Mouse (Mus musculus) liver, embryonic 12.5 days (tissue): Measurements from ENCODE around the gene Nsa2. TPM values are rescaled to one million over a fixed set of nuclear protein-coding genes. Genes with fewer than 3 reads are reported as not detected.
A peak's percentile ranks its signal among the peaks of the same experiment; 100 is the strongest.

Experiments
- ATAC-seq: fragments of 200-750 bp; cut with Nextera tagmentation; 2 replicates; pipeline ENCODE4 v1.8.0; 2017; ENCODE audit warnings: moderate number of reproducible peaks, mild to moderate bottlenecking, moderate library complexity
- H3K27ac ChIP-seq: fragments of 300-500 bp; sonication (generic); 2 replicates; pipeline ENCODE4 v1.5.1; 2016; ENCODE audit warnings: mild to moderate bottlenecking
- H3K27me3 ChIP-seq: fragments of 300-500 bp; sonication (generic); replicated peaks from 2 replicates; pipeline ENCODE4 v1.6.1; 2016; ENCODE audit warnings: mild to moderate bottlenecking, moderate library complexity
- H3K36me3 ChIP-seq: fragments of 300-500 bp; sonication (generic); 2 replicates; pipeline ENCODE4 v1.6.1; 2016; ENCODE audit warnings: mild to moderate bottlenecking, moderate library complexity
- H3K4me1 ChIP-seq: fragments of 300-500 bp; sonication (generic); 2 replicates; pipeline ENCODE4 v1.6.1; 2016
- H3K4me2 ChIP-seq: fragments of 300-500 bp; sonication (generic); 2 replicates; pipeline ENCODE4 v1.6.1; 2016; ENCODE audit warnings: mild to moderate bottlenecking, moderate library complexity
- H3K4me3 ChIP-seq: fragments of 300-500 bp; sonication (generic); 2 replicates; pipeline ENCODE4 v1.5.1; 2016; ENCODE audit warnings: mild to moderate bottlenecking, moderate library complexity
- H3K9ac ChIP-seq: fragments of 300-500 bp; sonication (generic); 2 replicates; pipeline ENCODE4 v1.6.1; 2016; ENCODE audit warnings: mild to moderate bottlenecking, moderate library complexity
- H3K9me3 ChIP-seq: fragments of 300-500 bp; sonication (generic); replicated peaks from 2 replicates; pipeline ENCODE4 v1.6.1; 2016; ENCODE audit warnings: mild to moderate bottlenecking, moderate library complexity
- WGBS: fragments of 180-500 bp; shearing (Covaris S2); methylation state at CpG from one replicate; pipeline ENCODE4 v1.1.7; 2016; ENCODE audit not compliant: insufficient replicate concordance; 5-methylcytosine and 5-hydroxymethylcytosine counted together
- polyA plus RNA-seq: library from polyadenylated mRNA; unstranded; fragments of >200 nt; fragmentation: Nextera tagmentation; extraction: Ambion mirVana; gene quantifications from 2 replicates; pipeline ENCODE4 v1.2.1, GENCODE M21; 2016

Gene Nsa2
- polyA plus RNA-seq, 1 experiment from 2014 or later = 41.5 TPM

GRCm38 (mm10) chr13:97082432-97082831 lies 55.3 kb downstream of the Nsa2 start:
- no peaks in the 10 kb centered on the region for H3K36me3 ChIP-seq
- H3K4me1 ChIP-seq = peaks cover 44% of the 10 kb centered on the region
- H3K4me3 ChIP-seq = no peak overlapping the region
- no peak overlapping the region for H3K9ac ChIP-seq
- peak overlapping the region; percentile 15; the same call in 1 of the 2 replicates for H3K4me2 ChIP-seq
- H3K9me3 ChIP-seq = no peaks in the 10 kb centered on the region
- H3K27me3 ChIP-seq = no peaks in the 10 kb centered on the region
- peak overlapping the region; percentile 69 for H3K27ac ChIP-seq
- 71% methylated on average over 7 of the region's 7 CpGs for WGBS
- peak; percentile 87 for ATAC-seq

- Histone ChIP-seq H3K4me3 (no peak overlapping the region), H3K9ac (no peak overlapping the region), H3K4me1 (peaks cover 27% of the 10 kb centered on the region), H3K36me3 (no peaks in the 10 kb centered on the region), H3K27ac (no peak overlapping the region), H3K27me3 (no peaks in the 10 kb centered on the region), H3K4me2 (no peak overlapping the region), H3K9me3 (no peaks in the 10 kb centered on the region)
- ATAC-seq = no peak
- WGBS = 79% methylated on average over 3 of the region's 3 CpGs
Measured at GRCm38 (mm10) chr13:97080615-97081014, 57.1 kb downstream of the Nsa2 start.

GRCm38 (mm10) chr13:97080201-97080600 lies 57.5 kb downstream of the Nsa2 start:
- no peaks in the 10 kb centered on the region for H3K27me3 ChIP-seq
- no peak overlapping the region for H3K4me3 ChIP-seq
- H3K9me3 ChIP-seq = no peaks in the 10 kb centered on the region
- H3K36me3 ChIP-seq = no peaks in the 10 kb centered on the region
- ATAC-seq = no peak
- H3K9ac ChIP-seq = no peak overlapping the region
- WGBS = 87% methylated on average over 2 of the region's 2 CpGs
- no peak overlapping the region for H3K4me2 ChIP-seq
- H3K27ac ChIP-seq = 0 out of 2 replicates have a peak overlapping the region, but pooled peaks have one; percentile 36
- peaks cover 23% of the 10 kb centered on the region for H3K4me1 ChIP-seq

Other genes with a start within 250 kb of the Nsa2 start
- gene Gcnt4, start 213.2 kb downstream of the Nsa2 start, polyA plus RNA-seq = 0.67 and 0.68 TPM in 2 replicates
- gene 1700029F12Rik, start 103.6 kb downstream of the Nsa2 start, polyA plus RNA-seq = not detected in 2 replicates
- 3.8 and 4.3 TPM in 2 replicates for gene Fam169a, start 70.7 kb downstream of the Nsa2 start, polyA plus RNA-seq
- 0.75 and 1.5 TPM in 2 replicates for gene Gm6169, start 38.7 kb downstream of the Nsa2 start, polyA plus RNA-seq
- gene Gfm2, start within 50 bp of the Nsa2 start, polyA plus RNA-seq = 29.0 and 31.7 TPM in 2 replicates
- 14.1 and 15.1 TPM in 2 replicates for gene Hexb, start 60.4 kb upstream of the Nsa2 start, polyA plus RNA-seq
- gene Enc1, start 103.2 kb upstream of the Nsa2 start, polyA plus RNA-seq = 0.92 and 0.93 TPM in 2 replicates